Mouse (Mus musculus) stomach, postnatal 0 days (tissue): ENCODE results near the gene Pgam5.

Experiments
- CTCF ChIP-seq: IDR thresholded peaks from 2 replicates; pipeline ENCODE4 v1.5.1; 2016; ENCODE audit warnings: antibody characterized with exemption, low read depth, mild to moderate bottlenecking, moderate library complexity
- EP300 ChIP-seq: optimal IDR thresholded peaks from 2 replicates; pipeline ENCODE3; 2016; ENCODE audit warnings: antibody characterized with exemption

DNA sequence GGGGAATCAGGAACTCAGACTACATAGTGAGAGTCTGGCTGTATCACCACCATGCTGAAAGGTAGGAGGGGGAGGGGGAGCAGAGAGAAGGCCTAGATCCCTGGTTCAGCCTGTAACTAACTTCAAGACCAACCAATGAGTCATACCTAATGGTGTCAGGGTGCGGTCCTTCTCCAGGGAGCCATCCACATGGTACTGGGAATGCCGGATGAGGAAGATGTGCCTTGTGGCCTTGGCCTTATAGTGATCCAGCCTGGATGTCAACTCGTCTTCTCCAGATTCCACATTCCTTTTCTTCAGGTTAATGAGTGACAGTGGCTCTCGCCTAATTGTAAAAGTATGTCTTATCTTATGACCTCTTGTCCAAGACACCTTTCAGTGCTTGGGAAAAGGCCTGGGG is 2.8 kb downstream of the Pgam5 start:
- TF ChIP-seq CTCF: no peak
- no peak for TF ChIP-seq EP300
